In genomic region chr15:26842216-26842615, GRCm38 (mm10) we compare ENCODE assay signal across 22 mouse cellular contexts. TPM values are rescaled to one million over a fixed set of nuclear protein-coding genes. Genes with fewer than 3 reads are reported as not detected.
DNase-seq lines count a peak whose midpoint lies in the region; ATAC-seq and TF ChIP-seq lines count a peak whose summit lies in the region.
"Had no signal": no experiment of that assay in that cellular context is flagged by ENCODE, and none has a peak within 500 bp of the region (broad histone marks: within the 10 kb centered on the region; RNA-seq: fewer than 3 reads in every experiment).

No protein-coding gene starts in this region.

- H3K27me3 ChIP-seq in forebrain, postnatal 0 days (ENCODE audit: insufficient read depth, low read length) = no peaks in the 10 kb centered on the region
- H3K27me3 ChIP-seq in forebrain, embryonic 16.5 days (replicated peaks; ENCODE audit: control insufficient read depth, insufficient read depth, low read length) = no peaks in the 10 kb centered on the region
- H3K27me3 ChIP-seq: midbrain, embryonic 12.5 days; neural tube, embryonic 13.5 days; Patski; stomach, embryonic 15.5 days had no signal

- no peak for ATAC-seq in forebrain, postnatal 0 days
- ATAC-seq in forebrain, embryonic 16.5 days = no peak
- ATAC-seq: activated CD4-positive, CD25-positive, alpha-beta regulatory T cell, adult 4 months; forebrain, embryonic 14.5 days; Patski had no signal

- H3K4me1 ChIP-seq in forebrain, postnatal 0 days (ENCODE audit: insufficient read depth) = 0 out of 2 replicates have a peak, but pooled peaks cover 4% of the 10 kb centered on the region
- H3K4me1 ChIP-seq in forebrain, embryonic 16.5 days (replicated peaks; ENCODE audit: control insufficient read depth, insufficient read depth, low read length) = no peaks in the 10 kb centered on the region
- H3K4me1 ChIP-seq: hindbrain, embryonic 10.5 days; stomach, embryonic 15.5 days had no signal

- peak; percentile 6 for DNase-seq in adrenal gland, adult 2 months
- DNase-seq in adrenal gland, adult 8-10 months = no peak
- DNase-seq in forebrain, postnatal 0 days = peak; percentile 20
- peak; percentile 11 for DNase-seq in left cerebral cortex, postnatal 4 days
- DNase-seq in left cerebral cortex, adult 9 months (ENCODE audit: low spot score in 2 of 2) = no peak
- peak; percentile 24 to 26 for DNase-seq in kidney, postnatal 36 days
- no peak for DNase-seq in frontal cortex, postnatal 14 days (ENCODE audit: low spot score in 2 of 2)
- DNase-seq: liver; lung, postnatal 10 days; right cerebral cortex, adult 18-20 months; spleen, adult 18-20 months; thymus, adult 18-20 months had no signal

- H3K27ac ChIP-seq in forebrain, postnatal 0 days (ENCODE audit: low read depth, low read length) = no peak overlapping the region
- H3K27ac ChIP-seq in forebrain, embryonic 16.5 days (ENCODE audit: low read length) = no peak overlapping the region
- H3K27ac ChIP-seq: hindbrain, embryonic 10.5 days; midbrain, embryonic 12.5 days; neural tube, embryonic 13.5 days; stomach, embryonic 15.5 days had no signal

- WGBS in forebrain, postnatal 0 days = 82% methylated on average over 6 of the region's 6 CpGs
- WGBS in forebrain, embryonic 16.5 days = 84% methylated on average over 6 of the region's 6 CpGs

- no peak overlapping the region for H3K4me3 ChIP-seq in forebrain, postnatal 0 days (ENCODE audit: low read depth, low read length)
- no peak overlapping the region for H3K4me3 ChIP-seq in forebrain, embryonic 16.5 days (replicated peaks; ENCODE audit: low read length)
- H3K4me3 ChIP-seq: erythroblast, embryonic 14.5 days; hindbrain, embryonic 10.5 days; midbrain, embryonic 12.5 days; neural tube, embryonic 13.5 days; stomach, embryonic 15.5 days had no signal

- no peaks in the 10 kb centered on the region for H3K9me3 ChIP-seq in forebrain, postnatal 0 days (ENCODE audit: low read length)
- no peaks in the 10 kb centered on the region for H3K9me3 ChIP-seq in forebrain, embryonic 16.5 days (ENCODE audit: control insufficient read depth, low read length)
- H3K9me3 ChIP-seq: hindbrain, embryonic 10.5 days; midbrain, embryonic 12.5 days; neural tube, embryonic 13.5 days; stomach, embryonic 15.5 days had no signal

- TF ChIP-seq CTCF in forebrain, postnatal 0 days (IDR thresholded peaks at IDR 0.05; ENCODE audit: low read depth) = no peak

- no peak overlapping the region for H3K9ac ChIP-seq in forebrain, postnatal 0 days
- no peak overlapping the region for H3K9ac ChIP-seq in forebrain, embryonic 16.5 days (replicated peaks; ENCODE audit: low read depth, low read length)
- H3K9ac ChIP-seq: midbrain, embryonic 12.5 days; neural tube, embryonic 13.5 days; stomach, embryonic 15.5 days had no signal

- H3K36me3 ChIP-seq in forebrain, postnatal 0 days (ENCODE audit: insufficient read depth) = no peaks in the 10 kb centered on the region
- no peaks in the 10 kb centered on the region for H3K36me3 ChIP-seq in forebrain, embryonic 16.5 days (ENCODE audit: control insufficient read depth, insufficient read depth)
- H3K36me3 ChIP-seq: hindbrain, embryonic 10.5 days; midbrain, embryonic 12.5 days; neural tube, embryonic 13.5 days; stomach, embryonic 15.5 days had no signal

- H3K4me2 ChIP-seq in forebrain, postnatal 0 days (ENCODE audit: low read depth) = no peak overlapping the region
- no peak overlapping the region for H3K4me2 ChIP-seq in forebrain, embryonic 16.5 days (ENCODE audit: low read length)
- H3K4me2 ChIP-seq: midbrain, embryonic 12.5 days; neural tube, embryonic 13.5 days; stomach, embryonic 15.5 days had no signal

- intact Hi-C loops in left cerebral cortex, postnatal 4 days (cut with DNase I) = no loop called here

RNA-seq across cellular contexts. Expression of gene Fbxl7, which starts 53.2 kb away (rescaled TPM):
- 10 to 100 TPM; 10.8 to 11.2 TPM for total RNA-seq in adrenal gland, adult 2 months (2021)
- 9.6 and 11.9 TPM in 2 replicates for polyA plus RNA-seq in adrenal gland, adult 2 months (2012; rRNA removed)
- total RNA-seq in adrenal gland, adult 8-10 months (2022) = 10 to 100 TPM; 10.5 to 18.8 (median 12.4) TPM
- total RNA-seq in forebrain, postnatal 0 days (2014; rRNA removed) = 3.6 and 7.1 TPM in 2 replicates
- polyA plus RNA-seq in forebrain, postnatal 0 days (2015; fragmentation: Nextera tagmentation; extraction: Ambion mirVana) = 1.4 and 2.5 TPM in 2 replicates
- polyA plus RNA-seq in forebrain, embryonic 16.5 days (2015; fragmentation: Nextera tagmentation; extraction: Ambion mirVana) = 5.1 and 5.7 TPM in 2 replicates
- 1 to 10 TPM; 6.6 to 6.7 TPM for total RNA-seq in left cerebral cortex, postnatal 4 days (2021)
- total RNA-seq: megakaryocyte progenitor cell, adult 5-6 weeks had no signal
- polyA plus RNA-seq: erythroblast, embryonic 14.5 days had no signal

Comparison
In these comparisons a context has a peak if more than half of its experiments do, and no peak if none do; other contexts are left out.
1. DNase-seq: peak in adrenal gland, adult 2 months (single experiment), forebrain, postnatal 0 days (single experiment), left cerebral cortex, postnatal 4 days (single experiment) and kidney, postnatal 36 days (2 of 2); none in adrenal gland, adult 8-10 months (single experiment), left cerebral cortex, adult 9 months (0 of 2) and frontal cortex, postnatal 14 days (0 of 2).